Mouse (Mus musculus) NIH3T3 (cell line): ENCODE measurements around the gene Cdc42se2.

Experiments used
- DNase-seq: peaks from one replicate; pipeline ENCODE4 v3.0.0-alpha.2; 2012; ENCODE audit warnings: low read depth

Cdc42se2 gene

DNA sequence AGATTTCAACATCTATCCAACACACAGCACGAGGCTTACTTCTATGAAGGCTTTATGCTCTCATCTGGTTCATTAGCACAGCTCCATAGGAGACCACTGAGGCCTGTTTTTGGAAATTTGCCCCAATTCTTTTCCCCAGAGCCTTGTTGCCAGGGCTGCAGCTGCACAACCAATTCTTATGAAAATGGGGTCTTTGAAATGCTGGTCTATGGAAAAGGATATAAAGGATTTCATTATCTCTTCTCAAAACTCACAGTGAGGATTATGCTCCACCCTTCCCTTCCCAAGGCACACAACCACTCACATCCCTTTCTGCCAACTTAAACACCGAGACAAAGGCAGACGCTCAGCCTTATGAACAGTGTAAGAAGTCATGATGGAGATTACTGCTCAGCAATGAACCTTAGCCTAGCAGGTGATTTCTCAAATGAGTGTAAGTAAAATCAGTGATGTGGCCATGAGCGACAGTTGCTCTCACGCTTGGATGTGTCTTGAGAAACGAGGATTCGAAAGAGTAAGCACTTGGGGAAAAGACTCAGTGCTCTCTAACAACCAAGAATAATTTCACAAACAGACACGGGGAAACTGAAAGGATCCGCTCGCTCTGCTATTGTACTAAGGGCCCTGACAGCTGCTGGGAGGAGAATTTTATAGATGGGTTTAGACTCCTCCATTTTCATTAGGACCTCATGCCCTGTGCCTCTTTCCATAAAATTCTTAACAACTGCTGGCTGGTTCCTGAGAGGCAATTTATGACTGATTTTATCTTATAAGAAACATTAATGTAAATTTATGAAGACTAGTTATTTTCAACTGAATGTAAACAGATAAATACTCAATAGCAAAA lies 33.0 kb downstream of the Cdc42se2 start:
- DNase-seq: no peak

GRCm38 (mm10) chr11:54751502-54751901 lies 36.0 kb downstream of the Cdc42se2 start:
- no peak for DNase-seq

DNA sequence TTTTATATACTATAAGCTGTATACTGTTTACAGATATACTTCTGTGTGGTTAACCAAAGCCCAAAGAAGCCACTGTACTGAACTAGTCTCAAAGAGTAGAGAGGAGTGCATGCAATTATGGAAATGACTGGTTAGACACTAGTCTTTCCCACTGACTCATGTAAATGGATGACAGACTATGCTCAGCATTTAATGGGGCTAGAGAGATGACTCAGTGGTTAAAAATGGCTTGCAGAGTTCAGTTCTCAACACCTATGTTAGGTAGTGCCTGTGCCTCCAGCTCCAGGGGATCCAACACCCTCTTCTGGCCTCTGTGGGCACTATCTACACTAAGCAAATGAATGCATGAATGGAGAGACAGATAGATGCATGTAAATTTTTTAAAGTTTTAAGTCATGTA lies 38.6 kb downstream of the Cdc42se2 start:
- DNase-seq: peak; percentile 32

DNA sequence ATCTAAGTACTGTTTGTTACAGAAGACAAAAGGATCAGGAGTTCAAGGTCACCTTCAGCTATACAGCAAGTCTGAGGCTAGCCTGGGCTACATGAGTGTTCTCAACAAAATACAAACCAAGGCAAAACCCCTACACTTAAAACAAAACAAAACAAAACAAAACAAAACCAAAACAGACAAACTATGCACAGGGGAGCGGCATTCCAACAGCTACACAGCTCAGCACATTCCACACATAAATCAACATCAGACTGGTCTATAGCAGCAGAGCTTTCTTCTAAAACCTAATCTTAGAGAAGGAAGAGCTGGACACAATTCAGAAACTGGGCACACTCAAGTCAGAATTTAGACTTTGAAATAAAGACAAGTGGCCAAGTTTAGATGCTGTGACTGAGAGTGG lies 43.2 kb downstream of the Cdc42se2 start:
- DNase-seq: peak; percentile 10

- DNase-seq: no peak
Observed at GRCm38 (mm10) chr11:54741330-54741729, 46.1 kb downstream of the Cdc42se2 start.

DNA sequence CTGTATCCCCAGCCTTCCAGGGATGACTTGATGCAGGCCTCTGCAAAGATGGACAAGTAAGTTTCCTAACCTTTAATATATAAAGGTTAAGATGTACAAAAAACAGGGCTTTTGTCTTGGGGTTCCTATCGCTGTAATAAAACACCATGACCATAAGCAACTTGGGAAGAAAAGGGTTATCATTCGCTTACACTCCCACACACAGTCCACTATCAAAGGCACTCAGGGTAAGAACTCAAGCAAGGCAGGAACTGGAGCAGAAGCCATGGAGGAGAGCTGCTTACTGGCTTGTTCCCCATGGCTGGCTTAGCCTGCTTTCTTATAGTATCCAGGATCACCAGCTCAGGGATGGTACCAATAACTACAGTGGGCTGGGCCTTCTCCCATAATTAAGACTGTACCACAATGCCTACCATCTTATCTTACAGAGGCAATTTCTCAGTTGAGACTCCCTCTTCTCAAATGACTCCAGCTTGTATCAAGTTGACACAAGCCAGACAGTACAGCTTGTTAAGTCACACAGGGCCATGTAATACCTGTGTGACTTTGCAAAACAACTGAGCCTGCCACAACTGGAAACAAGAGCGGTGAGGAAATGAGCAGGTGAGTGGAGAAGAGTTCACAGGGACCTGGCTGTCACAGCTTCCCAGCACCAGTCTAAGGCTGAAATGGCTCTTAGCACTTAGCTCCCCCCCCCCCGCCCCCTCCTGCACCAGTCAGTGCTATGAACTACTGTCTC lies 48.3 kb downstream of the Cdc42se2 start:
- DNase-seq: no peak

DNA sequence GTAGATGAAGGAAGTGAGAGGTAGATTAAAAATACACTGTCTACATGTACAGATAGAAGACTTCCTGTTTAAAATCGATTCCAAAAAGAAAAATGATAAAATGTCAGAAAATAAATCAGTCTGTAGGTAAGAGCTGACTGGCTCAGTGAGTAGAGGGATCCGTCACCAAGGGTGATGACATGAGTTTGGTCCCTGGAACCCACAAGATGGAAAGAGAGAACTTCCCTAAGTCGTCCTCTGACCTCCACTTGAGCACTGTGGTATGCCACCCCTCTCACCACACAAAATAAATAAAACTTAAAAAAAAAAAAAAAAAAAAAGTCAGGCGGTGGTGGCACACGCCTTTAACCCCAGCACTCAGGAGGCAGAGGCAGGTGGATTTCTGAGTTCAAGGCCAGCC lies 50.6 kb downstream of the Cdc42se2 start:
- no peak for DNase-seq

DNA sequence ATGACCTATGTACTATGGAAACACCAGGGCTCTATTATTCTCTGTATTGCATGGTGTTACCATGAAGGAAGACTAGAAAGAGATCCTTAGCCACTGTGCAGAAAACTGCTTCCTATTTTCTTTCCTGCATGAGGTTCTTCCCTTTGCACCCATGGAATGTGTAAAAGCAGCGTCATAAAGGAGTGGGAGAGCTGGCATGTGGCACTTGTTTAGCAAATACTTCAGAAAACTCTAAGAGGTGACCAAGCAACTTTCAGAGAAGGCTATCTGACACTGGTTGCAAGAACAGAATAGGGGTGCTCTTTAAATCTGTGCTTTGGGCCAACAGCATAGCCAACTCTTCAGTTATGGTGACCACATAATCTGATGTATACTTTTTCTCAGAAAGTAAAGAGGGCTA lies 52.4 kb downstream of the Cdc42se2 start:
- DNase-seq: no peak

- no peak for DNase-seq
Observed at GRCm38 (mm10) chr11:54733546-54733945, 53.9 kb downstream of the Cdc42se2 start.

DNA sequence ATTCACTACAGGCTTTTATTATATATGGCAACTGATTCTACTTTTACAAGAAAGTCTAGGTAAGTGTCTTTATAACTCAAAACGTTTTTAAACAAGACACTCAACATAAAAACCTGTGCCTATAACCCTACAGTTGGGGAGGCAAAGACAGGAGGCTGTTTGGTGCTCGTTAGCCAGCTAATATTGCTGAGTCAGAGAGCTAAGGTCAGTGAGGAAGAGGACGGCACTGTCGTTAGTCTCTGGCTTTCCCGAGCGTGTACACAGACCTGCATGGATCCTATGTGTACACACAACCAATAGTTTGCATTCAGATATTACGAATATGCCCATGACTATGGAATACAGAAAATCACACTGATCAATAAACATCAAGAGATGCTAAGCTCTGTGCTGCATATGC lies 56.1 kb downstream of the Cdc42se2 start:
- no peak for DNase-seq

DNA sequence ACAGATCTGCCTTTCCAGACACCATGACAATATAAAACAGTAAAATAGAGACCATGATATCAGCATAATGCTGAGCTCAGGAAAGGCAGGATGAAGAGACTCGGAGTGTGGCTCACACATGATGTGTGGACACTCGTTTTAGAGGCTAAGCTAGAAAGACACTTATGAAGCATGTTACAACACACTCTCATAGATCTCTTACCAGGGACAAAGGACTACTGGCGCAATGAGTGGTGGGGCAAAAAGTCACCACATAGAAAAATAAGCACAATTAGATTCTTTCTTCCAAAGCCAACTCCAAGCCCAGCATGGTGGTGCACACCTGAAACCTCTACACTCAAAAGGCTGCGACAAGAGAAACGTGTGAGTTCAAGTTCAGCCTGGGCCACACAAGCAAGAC lies 56.5 kb downstream of the Cdc42se2 start:
- no peak for DNase-seq

DNA sequence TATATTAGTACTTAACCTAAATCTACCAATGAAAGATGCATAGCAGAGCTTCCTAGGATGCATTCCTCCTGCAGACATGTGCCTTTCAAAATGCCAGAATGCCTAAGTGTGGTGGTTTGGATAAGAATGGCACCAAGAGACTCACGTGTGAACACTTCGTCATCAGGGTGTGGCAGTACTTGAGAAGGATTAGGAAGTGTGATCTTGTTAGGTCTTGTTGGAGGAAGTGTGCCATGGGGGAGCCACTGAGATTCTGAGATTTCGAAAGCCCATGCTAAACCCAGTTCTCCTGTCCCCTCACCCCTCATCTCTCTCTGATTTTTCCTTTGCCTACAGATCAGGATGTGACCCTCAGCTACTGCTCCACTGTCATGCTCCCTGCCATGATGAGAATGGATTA lies 58.2 kb downstream of the Cdc42se2 start:
- DNase-seq: no peak

DNA sequence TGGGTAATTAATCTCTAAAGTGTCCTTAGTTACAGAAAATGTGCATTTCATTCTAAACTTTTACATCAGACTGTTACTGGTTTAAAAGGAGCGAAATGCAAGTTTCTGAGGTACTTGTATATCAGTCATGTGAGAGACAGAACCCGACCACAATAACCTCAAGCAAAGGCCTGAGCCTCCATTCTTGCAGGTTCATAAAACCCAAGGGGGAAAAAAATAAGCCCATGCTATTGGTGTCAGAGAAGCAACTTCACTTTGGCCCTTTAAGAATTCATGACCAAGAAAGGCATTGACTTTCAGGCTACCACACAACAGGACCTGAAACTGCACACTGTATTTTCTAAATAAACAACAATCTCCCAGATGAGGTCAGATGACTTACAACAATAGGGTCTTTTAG lies 59.1 kb downstream of the Cdc42se2 start:
- DNase-seq: no peak

GRCm38 (mm10) chr11:54727327-54727901 lies 60.1 kb downstream of the Cdc42se2 start:
- DNase-seq: peak; percentile 61

DNA sequence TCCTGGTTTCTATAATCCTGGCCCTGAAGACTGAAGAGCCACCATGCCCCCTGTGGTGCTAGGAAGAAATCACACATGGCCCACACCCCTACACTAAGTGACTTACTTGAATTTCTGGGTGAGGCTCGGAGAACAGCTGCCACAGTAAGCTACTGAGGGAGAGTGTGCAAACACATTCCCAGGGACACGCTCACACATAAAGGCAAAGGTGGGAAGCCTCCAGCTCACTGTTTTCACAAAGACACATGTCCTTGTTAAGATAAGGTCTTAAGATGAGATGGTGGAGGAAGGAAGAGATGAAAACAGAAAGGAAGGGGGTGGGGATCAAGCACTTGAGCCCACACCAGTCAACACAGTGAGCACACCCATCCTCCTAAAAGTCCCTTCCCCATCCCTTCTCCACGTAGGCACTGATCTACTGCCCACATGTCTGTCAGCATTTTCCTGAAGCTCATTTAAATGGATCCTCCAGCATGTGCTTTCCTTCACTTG lies 60.9 kb downstream of the Cdc42se2 start:
- DNase-seq: no peak

DNA sequence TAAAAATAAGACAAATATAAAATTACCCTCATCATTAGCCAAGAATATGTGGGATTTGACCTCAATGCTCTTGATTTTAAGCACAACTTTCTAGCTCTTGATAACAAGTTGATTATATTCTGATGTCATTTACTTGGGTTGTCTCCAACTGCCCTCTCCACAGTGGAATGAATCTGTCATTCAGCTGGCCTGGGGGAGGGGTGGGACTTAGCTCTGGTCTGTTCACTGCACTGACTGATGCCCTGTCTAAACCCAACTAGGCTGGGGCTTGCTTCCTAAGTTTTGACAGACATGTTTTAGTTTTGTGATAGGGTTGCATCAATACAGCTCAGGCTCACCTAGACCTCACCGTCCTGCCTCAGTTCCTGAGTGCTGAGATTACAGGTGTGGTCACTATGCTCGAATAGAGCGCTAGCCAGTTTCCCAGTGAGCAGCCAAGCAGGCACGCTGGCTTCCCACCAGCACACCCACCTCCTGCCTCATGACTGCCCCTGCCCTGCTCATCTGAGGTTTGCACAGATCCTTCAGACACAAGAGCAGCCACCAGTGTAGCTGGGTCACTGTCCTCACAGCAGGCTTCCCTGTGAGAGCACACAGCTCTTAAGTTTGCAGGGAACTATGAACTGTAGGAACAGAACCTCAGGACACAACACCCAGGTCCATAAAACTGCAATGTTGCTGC lies 63.0 kb downstream of the Cdc42se2 start:
- peak; percentile 50 for DNase-seq

DNA sequence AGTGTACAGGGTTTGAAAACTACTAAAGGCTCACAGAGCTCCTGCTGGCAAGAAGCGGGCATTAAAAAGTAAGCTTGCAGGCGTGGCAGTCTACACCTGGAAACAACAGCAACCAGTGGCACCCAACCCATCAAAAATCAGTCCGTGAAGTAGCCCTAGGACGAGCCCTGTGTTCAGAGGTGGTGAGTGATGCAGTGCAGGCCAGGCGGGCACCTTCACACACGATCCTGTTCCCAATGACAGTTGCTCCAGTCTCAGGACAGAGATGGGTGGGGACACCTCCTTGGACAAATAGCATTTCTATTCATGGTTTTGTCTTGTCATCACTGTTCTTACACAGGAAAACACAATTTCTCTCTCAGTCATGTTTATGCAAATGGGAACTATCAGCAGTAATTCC lies 65.4 kb downstream of the Cdc42se2 start:
- no peak for DNase-seq

GRCm38 (mm10) chr11:54718601-54719000 lies 68.9 kb downstream of the Cdc42se2 start:
- peak; percentile 13 for DNase-seq

DNA sequence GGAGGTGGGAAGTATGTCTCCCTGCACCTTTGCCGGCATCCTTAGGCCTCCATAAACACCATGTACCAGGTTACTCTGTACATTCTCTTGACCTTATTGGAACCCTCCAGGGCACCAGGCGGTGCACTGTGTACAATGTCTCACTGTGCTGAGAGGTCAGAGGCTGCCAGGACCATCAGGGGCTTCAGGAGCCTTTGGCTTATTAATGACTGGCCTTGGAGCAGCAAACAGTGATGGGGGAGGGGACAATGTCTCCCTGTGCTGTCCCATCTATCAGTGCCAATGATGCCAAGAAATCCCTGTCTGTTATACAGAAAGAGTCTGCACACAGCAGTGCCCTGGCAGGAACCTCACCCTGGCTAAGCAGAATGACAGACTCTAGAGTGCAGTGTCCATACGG lies 69.6 kb downstream of the Cdc42se2 start:
- DNase-seq: no peak

GRCm38 (mm10) chr11:54712849-54713248 lies 74.6 kb downstream of the Cdc42se2 start:
- no peak for DNase-seq

DNA sequence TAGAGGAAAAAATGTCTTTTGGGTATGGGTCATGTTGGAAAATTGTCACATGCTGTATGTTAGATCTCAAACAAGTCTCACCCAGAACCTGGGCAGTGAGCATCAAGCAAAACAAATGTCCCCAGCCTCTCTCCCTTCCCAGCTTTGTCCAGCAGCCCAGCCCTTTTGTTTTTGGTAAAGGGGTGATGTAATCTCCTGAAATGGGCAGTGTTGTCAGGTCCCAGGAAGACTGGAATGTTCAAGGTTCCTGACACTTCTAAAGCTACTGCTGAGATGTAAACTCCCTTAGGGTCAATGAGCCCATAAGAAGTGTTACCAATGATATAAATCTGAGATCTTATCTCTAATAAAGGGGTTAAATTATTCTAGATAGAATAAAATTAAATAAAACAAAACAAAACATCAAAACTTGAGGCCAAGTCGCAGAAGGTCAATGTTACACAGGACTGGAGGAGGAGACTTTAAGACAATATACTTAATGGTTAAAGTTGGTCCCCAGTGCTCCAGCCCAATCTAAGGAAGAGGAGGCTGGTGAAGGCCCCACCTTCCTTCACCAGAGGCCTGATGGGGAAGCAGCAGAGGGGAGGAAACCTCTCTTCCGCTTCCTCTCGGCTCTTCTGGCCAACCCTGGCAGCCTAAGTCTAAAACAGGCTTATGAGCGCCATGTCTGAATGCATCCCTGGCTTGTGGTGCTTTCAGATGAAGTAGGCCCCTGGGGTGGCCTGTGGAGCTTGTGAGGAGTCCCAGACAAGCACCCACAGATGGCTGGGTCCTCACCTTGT lies 76.8 kb downstream of the Cdc42se2 start:
- peak; percentile 37 for DNase-seq

DNA sequence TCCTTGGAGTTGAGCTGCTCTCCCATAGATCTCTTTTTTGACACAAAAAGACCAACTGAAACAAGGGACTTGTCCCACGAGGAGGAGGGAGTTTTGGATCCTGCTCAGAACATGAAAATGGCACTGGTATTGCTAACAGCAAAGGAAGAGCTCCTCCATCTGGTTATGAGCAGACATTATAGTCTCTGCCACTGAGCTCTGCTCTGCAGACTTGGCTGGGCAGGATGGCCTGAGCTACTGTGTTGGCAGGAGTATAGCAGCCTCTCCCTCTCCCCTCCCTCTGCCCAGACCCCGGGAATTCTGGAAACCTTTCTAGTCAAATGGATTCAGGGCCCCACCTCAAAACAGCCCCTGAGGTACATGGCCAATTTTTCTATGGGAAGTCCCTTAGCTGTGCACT lies 77.8 kb downstream of the Cdc42se2 start:
- no peak for DNase-seq
